Mouse (Mus musculus): ENCODE measurements around the gene Csgalnact2.
A peak's percentile ranks its signal among the peaks of the same experiment; 100 is the strongest.

The Csgalnact2 gene

GRCm38 (mm10) chr6:118138731-118139709 lies at the start of gene Csgalnact2:
Gene Csgalnact2 (minus strand): TSS chr6:118139140.
- peak; percentile 93 for DNase-seq (ENCODE audit: low spot score)

GRCm38 (mm10) chr6:118188599-118188998 lies 49.7 kb upstream of the Csgalnact2 start:
- no peak for DNase-seq (ENCODE audit: low spot score)

DNA sequence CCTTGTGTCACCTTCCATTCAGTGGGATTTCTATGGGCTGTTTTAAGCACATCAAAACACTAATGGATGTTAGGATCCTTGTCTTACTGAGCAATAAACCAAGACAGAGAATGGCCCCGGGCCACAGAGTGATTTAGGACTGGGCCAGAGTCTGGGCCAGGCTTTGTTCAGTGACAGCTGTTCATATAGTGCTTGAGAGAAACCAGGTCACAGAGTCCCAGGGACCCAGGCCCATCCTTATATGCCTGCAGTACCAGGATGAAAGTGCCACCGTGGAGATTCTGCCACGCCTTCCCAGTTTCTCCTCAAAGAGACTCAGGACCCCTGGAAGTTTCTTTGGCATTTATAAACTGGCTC lies 48.3 kb upstream of the Csgalnact2 start:
- DNase-seq (ENCODE audit: low spot score) = no peak

- DNase-seq (ENCODE audit: low spot score) = no peak
Observed at GRCm38 (mm10) chr6:118186620-118187284, 47.8 kb upstream of the Csgalnact2 start.

- no peak for DNase-seq (ENCODE audit: low spot score)
Observed at GRCm38 (mm10) chr6:118184126-118184525, 45.2 kb upstream of the Csgalnact2 start.

DNA sequence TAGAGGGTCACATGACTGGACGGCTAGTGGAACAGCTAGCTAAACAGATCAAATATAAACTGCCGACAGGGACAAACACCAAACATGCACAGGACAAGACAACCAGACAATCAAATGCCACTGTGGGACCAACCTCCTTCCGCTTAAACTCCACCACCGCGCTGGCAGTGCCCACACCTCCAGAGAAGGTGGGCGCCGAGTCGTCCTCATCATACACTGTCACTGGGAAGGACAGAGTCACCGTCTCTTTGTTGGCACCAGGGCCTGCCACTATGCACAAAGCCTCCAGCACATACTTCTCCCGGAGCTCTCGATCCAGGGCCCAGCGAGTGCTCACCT lies 41.1 kb upstream of the Csgalnact2 start:
- no peak for DNase-seq (ENCODE audit: low spot score)

DNA sequence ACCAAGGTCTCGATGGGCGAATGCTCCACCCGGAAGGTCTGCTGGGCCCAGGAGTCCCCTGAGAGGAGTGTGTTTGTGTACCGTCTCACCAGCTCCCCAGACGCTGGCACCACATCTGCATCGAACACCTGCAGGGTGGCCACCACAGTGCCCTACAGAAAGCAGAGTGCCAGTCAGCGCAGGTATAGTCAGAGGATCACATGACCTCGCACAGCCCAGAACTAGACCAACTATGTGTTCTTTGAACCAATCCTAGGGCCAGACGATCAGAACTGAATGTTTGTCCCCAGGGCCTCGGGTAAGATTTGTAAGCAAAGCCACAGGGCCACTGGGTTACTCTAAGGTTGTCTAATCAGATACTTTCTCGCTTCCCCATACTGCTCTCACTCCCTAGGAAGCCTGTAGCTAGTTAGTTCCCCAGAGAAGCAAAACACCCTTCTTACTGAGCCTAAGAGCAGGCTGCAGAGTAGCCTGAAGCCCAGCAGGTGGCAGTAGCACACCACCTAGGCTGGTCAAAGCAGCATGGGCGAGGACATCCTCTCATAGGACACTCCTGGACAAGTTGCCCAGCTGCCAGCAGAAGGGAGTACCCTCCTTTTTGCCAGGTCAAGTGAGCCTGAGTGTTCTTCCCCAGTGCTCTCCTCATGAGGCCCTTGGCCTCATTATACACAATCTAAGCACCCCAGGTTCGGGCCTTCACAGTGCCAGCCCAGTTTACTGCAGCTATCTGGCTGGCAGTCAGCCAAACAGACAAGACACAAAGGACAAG lies 40.6 kb upstream of the Csgalnact2 start:
- DNase-seq (ENCODE audit: low spot score) = peak; percentile 81

GRCm38 (mm10) chr6:118173975-118174328 lies 35.0 kb upstream of the Csgalnact2 start:
- DNase-seq (ENCODE audit: low spot score) = no peak

- DNase-seq (ENCODE audit: low spot score) = no peak
Observed at GRCm38 (mm10) chr6:118173251-118173974, 34.5 kb upstream of the Csgalnact2 start.

- DNase-seq (ENCODE audit: low spot score) = no peak
Observed at GRCm38 (mm10) chr6:118171386-118171785, 32.4 kb upstream of the Csgalnact2 start.

DNA sequence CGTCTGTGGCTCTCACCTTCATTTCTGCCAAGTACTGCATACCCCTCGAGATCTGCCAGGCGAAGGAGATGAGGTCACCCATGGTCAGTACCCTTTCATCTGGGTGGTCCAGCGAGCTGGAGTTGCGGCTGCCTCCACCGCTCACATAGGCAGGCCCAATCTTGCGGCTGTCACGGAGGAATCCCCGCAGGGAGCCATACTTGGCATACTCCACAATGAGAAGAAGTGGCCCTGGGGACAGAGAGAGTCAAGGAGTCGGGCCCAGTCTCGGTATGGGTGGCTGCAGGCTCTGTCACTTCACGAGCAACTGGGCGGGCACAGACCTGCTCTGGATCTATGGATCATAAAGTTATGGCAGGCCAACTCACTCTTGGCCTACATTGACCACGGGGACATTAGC lies 29.2 kb upstream of the Csgalnact2 start:
- DNase-seq (ENCODE audit: low spot score) = no peak

DNA sequence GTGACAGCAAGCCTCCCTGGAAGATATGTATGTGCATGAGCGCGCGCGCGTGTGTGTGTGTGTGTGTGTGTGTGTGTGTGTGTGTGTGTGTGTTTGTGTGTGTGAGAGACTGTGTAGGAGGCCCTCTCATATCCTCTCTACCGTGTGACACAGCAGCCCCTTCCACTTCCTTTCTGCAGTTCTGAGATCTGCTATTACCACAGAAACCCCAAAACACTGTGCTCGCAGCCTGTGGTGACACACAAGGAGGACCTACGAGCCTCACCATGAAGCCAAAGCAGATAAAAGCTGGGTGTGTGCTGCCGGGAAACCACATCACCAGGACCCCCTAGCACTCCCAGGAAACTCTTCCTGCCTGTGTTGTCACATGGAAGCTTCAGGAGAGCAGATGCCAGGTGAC lies 28.1 kb upstream of the Csgalnact2 start:
- peak; percentile 38 for DNase-seq (ENCODE audit: low spot score)

- DNase-seq (ENCODE audit: low spot score) = no peak
Observed at GRCm38 (mm10) chr6:118165516-118165915, 26.6 kb upstream of the Csgalnact2 start.

DNA sequence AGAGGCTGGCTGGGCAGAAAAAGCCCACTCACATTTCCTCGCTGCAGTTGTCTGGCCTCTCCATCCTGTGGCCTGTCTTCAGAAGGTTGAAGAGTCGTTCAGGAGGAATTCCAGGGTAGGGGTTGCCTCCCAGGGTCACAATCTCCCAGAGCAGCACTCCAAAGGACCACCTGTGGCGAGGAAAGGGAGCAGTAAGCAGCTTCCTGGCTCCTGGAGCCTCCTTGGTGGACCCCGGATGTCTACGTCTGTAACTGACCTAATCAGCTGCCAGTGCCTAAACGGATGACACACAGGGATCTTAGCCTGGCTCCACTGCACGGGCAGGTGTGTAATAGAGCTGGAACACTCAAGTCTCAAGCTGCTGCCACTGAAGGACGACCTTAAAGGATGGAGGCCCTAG lies 25.8 kb upstream of the Csgalnact2 start:
- DNase-seq (ENCODE audit: low spot score) = no peak

DNA sequence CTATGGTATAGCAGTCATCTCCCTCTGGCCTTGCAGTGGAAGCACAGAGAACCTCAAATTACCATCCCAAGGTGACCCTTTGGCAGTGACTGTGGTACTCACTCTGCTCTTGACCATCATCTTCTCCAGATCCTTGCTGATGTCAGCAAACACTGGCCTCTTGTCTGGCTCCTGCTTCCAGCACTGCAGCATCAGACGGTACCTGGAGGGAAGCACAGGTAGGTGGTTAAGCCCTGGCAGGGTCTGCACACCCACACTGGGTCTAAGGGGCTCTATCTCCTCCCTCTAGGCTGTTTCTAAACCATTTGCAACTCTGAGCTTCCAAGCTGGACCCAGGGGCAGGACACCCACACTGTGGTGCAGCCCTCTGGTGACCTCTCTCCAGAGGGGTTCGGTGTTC lies 24.1 kb upstream of the Csgalnact2 start:
- DNase-seq (ENCODE audit: low spot score) = no peak

GRCm38 (mm10) chr6:118162457-118163082 lies 23.6 kb upstream of the Csgalnact2 start:
- DNase-seq (ENCODE audit: low spot score) = peak; percentile 68

- DNase-seq (ENCODE audit: low spot score) = no peak
Observed at GRCm38 (mm10) chr6:118153091-118153490, 14.2 kb upstream of the Csgalnact2 start.

DNA sequence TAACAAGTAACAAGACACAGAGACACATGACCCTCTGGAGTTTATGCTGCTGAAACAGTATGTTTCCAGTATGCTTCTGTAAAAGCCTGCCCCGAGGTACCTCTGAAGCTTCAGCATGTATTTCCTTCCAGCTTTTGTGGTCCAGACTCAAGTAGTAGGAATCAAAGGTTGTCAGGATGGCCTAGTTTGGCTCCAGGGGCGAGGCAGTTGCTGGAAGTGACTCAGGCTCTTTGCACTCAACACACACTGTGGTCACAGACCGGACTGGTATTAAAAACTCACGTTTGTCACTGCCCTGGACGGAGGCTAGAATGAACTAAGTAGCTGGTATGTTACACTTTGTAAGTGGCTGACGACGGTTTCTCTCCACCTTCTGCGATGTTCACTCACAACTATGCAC lies 12.0 kb upstream of the Csgalnact2 start:
- no peak for DNase-seq (ENCODE audit: low spot score)

DNA sequence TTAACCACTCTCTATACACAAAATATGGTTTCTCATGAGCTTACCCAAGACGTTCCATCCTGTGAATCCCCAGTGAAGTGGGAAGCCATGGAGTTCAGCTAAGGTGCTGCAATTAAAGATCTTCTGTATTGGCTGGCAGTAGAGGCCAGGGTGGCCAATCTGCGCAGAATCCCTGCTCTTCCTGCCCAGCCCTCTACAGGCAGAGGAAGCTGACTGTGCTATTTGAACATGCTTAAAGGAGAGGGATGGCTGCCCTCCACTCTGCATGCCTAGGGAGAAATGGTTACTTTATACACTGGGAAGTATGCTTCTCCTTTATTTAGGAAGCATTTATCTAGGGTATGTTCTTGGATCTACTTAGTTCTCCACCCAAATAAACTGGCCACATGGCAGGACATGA lies 11.6 kb upstream of the Csgalnact2 start:
- DNase-seq (ENCODE audit: low spot score) = no peak

DNA sequence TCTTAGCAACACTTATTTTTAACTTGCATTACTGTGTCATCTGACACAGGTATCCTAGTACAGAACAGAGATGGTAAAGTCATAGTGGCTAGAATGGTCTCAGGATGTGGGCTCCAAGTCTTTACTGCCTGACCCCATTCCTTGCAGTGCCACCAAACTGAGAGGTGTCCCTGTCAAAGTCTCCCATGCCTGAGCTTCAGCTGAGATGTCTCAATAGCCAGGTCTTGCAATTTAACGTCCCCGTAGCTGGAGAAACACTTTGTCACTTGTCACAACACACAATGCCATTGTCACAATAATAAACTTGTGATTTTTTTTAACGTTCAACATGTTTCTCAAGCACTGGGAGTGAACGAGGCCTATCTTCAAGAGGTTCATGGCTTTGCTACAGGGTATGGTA lies 11.2 kb upstream of the Csgalnact2 start:
- DNase-seq (ENCODE audit: low spot score) = no peak

DNA sequence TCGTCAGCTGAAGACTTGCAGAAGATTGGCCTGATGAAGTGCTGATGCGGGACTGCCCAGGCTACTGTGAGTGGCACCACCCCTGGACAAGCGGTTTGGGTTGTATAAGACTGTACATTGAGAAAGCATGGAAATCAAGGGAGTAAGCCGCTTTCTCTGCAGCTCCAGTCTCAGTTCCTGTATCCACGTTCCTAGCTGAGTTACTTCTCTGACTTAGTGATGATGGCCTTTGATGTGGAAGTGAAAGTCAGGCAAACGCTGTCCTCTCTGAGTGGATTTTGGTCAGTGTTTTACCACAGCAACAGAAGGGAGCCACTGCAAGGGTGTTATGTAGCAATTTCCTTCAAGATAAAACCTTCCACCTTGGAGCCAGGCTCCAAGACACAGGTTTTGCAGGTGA lies 2.0 kb upstream of the Csgalnact2 start:
- no peak for DNase-seq (ENCODE audit: low spot score)

- no peak for DNase-seq (ENCODE audit: low spot score)
Observed at GRCm38 (mm10) chr6:118137148-118137547, 1.8 kb downstream of the Csgalnact2 start.

All from lung, postnatal 25 days (tissue).